Mouse (Mus musculus) cerebellum, postnatal 25 days (tissue): ENCODE measurements at regions not wholly inside any gene's neighbourhood (a gene's known extent, or its start where the extent isn't known, plus 50 kb on each side); places are given as distances from the start of the nearest gene placed in this dataset.
A peak's percentile ranks its signal among the peaks of the same experiment; 100 is the strongest.

Source experiments
- DNase-seq, 2 experiments: peaks; one replicate each; pipeline ENCODE4 v3.0.0; 2021; ENCODE audit warnings: mixed read lengths in 2 of 2

DNA sequence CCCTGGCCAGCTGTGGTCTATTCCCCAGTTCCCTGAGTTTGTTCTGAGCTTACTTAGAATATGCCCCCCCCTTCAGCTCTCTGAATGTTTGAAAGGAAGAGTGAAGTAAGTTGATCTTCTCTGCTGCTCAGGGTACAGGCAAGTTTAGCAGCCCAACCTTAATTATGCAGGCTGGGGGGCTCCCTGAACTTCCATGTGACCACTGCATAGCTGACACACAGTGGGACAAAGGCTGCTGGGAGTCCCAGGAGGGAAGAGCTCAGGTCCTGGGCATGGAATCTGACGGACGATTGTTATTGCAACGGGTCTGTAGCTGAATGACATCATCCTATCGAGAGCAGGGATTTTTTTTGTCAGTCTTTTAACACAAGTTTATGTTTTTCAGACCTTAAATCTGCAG lies 148.8 kb downstream of the Ttc32 start:
- no peak for DNase-seq

DNA sequence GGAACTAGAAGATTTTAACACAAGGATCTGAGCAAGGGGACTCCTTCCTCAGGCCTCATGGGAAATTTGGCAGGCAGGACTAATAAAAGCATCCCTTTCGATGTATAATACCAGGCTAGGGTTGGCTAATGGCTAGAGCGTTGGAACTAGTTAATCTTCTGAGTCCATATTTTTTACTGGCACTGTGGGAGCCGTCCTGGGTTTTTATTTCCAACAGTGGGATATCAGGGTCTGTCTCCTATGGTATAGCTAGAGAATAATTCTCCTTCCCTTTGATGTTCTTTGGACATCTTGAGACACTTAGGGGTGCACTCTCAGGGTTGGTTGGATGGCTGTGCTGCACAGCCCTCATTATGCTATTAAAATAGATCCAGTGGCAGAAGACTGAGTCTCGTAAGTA lies 150.9 kb downstream of the Ttc32 start:
- no peak for DNase-seq

DNA sequence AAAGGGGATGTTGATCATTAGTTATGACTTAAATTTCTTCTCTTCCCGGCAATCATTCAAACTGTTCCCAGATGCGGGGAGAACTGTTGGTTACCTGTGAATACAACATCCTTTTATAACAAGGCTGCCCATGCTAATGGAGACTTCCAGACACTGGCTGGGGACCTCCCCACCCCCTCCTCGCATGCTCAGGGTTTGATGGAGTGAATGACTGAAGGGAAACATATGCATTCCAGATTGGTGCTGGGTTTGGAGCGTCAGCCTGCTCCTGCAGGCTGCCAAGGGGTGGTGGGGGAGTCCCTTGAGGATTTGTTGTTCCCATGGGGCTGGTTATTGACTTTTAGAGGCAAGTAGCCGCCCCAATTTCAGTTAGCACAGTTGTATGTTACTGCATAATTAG lies 161.9 kb downstream of the Ttc32 start:
- DNase-seq = no peak

DNA sequence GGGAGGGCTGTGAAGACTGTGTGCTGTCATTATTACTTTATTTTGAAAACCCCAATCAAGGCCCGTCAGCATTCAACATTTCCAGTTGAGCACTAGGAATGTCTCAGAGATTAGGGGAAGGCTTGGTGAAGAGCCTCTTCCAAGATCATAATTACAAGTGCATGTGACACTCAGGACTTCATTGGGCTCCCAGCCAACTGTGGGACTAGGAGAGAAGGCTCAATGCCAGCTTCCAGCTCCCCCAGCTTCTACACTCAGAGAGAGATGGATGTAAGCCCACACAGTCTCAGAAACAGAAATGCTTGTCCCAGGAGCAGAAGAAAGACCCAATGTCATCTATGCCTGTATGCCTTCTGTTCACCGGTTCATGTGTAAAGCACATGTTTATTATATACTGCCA lies 169.5 kb downstream of the Ttc32 start:
- DNase-seq = peak in 1 of 2 experiments; percentile 6

DNA sequence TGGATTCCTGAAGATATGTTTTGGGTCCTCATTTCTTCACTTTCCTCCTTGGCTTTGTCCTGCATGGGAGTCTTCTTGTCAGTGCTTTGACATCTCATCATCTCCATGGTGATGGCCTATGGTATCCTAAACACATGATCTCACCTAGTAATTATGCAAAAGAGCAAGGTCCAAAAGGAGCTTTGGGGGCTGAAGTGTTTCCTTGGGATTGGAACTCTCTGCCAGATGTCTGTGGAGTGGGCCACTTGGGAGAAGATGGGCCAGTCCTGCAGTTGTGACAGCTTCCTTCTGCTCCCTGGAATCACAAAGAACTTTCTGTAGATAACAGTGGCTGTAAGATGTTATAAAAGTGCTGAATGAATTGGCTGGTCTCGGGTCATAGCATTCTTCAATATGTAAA lies 182.4 kb downstream of the Ttc32 start:
- no peak for DNase-seq

DNA sequence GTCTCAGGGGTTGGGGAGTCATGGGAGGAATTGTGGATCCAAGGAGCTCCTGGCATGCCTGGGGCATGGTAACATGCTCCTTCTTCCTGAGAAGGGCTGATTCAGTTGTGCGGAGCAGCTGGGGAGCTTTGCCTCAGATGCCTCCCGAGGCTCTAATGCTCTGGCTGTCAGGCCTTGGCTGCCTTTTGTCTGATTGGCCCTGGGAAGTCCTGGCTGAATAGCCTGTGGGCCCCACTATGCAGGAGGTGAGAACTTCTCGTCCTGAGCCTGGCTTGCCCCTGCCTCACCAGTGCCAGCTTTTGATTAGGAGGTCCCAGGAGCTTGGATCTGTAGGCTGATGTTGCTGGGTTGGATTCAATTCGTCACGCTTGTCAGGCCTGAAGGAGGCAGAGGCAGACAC lies 195.2 kb downstream of the Ttc32 start:
- DNase-seq = no peak

DNA sequence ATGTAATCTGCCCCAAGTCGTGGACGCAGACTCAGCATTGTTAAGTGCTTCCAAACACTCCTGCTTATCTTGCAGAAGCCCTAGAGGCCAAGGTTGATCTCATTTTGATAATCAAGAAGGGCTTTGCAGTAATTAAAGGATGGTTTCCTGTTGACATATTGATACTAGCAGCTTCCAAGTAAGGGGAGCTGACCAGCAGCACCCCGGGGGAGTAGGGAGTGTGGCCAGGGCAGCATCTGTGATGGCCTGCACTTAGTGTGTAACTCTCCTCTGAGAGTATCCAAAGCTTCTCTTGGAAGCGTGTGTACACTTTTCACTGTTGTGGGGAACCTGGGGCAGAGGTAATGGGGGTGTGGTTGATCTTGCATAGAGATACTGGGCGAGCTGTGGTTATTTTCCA lies 198.1 kb downstream of the Ttc32 start:
- DNase-seq = no peak

DNA sequence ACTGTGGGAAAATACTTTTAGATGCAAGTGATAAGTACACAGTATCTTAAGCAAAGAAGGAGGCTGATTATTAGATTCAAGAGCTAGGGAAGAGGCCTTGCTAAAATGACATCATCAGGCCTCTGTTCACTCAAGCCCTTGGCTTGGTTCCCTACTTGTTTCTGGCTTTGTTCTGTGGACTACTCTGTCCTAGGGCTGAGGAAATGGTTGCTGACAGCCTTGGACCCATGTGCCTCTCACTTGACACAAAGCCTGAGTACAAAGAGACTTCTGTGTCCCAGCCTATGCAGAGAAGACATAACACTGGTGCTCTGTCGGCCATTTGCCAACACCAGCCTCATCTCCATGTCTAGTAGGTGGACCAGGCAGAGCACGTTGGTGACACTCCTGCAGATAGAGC lies 198.7 kb downstream of the Ttc32 start:
- DNase-seq = peak in 1 of 2 experiments; percentile 8

DNA sequence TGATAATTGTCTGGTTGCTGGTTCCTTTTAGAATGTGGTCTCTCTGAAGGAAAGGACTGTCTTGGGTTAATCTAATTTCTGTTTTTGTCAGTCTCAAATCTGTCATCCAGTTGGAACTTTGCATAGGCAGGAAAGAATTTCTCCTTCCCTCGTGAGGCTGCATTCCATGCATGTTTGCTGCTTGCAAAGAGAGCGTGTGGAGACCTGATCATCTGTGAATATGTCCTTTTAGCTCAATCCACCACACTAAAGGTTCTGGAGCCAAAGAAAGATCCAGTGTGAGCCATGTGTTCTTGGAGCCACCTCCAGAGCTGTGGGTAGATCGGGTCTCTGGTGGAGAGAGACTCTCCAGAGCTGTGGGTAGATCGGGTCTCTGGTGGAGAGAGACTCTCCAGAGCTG lies 200.2 kb downstream of the Ttc32 start:
- DNase-seq = no peak

DNA sequence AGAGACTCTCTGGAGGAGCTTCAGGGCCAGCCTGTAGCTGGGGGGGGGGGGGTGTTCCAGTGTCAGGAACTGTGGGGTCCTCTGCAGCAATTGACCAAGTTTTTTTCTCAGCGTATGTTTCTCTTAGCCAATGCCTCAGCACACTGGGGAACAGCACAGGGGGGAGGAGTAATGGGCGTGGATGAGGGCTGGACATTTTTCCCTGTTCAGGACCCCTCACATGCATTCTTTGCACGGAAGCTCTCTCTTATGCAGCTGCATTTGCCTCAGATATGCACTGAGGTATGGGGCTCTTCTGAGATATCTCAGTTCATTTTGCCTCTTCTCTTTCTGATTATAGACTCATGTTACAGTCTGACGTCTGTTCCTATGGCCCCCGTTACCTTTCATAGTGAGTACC lies 200.8 kb downstream of the Ttc32 start:
- no peak for DNase-seq

DNA sequence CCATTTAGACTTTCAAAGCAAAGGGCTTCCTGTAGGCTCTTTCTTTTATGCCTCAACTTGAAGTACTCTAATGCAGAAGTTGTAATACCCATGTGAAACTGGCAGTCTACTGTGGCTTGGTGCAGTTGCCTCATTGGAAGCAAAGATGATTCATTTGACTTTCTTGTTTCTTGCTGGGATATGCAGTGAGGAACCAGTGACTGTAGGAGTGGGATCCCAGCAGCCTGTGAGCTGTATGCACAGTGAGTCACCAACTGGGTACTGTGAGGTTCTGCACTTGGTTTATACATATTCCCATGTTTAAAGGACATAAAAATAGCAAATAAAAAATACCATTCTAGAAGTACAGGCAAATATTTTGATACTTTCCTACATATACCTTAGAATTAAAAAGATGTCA lies 202.6 kb downstream of the Ttc32 start:
- DNase-seq = no peak

DNA sequence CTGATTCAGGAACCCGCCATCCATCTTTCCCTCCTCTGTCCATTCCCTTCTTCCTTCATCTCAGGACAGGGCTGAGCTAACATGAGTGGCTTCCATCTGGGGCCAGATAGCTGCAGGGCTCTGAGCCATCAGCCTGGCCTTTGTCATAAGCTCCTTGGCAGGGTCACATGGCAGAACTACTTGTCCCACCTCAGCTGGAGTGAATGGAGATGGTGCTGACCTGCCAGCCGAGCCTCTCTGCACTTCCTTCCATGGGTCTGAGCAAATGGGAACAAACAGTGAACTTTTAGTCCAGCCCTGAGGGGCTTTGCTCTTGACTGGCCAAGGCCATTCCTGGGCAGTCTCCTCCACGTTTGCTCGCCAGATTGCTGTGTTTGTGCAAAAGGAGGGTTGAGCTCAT lies 206.1 kb downstream of the Ttc32 start:
- no peak for DNase-seq

DNA sequence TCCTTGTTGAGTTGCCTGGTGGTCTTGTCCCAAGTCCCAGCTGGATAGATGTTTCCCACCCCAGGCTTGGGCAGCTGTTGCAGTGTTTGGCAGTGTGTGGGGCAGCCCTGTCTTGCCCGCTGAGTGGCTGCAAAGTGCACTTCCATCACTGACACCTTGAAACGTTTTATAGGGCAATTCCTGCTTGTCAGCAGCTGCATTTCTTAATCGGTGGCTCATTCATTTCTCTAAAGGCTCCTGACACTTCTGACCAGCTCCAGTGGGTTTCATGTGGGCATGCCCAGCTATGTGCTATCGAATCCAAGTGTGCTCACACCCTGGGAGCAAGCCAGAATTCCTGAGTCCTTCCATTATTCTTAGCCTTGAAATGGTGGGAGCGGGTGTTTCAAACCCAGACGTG lies 207.7 kb downstream of the Ttc32 start:
- DNase-seq = no peak

DNA sequence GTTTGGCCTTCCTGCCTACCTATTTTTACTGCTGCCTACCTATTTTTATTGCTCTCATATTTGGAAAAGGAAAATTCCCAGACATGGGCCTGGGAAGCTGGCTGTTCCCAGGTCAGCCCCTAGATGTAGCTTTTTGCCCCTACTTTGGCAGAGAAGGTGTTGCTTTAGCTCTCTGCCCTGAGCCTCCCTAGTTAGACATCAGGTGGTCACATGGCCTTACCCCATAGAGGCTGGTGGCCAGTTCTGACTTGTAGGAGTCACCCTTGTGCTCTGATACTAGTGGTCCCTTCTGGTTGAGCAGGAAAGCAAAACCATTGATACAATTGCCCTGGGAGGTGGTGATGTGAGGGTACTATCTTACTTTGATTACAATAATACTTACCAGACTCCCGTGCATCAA lies 208.2 kb downstream of the Ttc32 start:
- DNase-seq = no peak

DNA sequence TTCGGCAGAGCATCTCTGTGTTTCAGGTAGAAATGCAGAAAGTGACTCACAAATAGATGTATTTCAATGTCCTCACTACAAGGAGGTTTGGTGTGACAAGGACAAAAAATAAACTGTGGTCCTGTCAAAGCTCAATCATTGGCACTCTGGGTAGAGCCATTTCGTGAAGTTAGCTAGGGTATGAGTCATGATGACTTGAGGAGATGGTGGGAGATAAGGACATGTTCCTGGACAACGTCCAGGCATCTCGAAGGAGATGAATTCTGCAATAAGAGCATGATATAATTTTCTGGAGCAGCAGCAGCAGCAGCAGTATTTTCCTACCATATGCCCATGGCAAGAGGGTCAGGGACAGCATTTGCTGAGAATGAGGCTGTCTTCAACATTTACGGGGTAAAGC lies 217.7 kb downstream of the Ttc32 start:
- no peak for DNase-seq

DNA sequence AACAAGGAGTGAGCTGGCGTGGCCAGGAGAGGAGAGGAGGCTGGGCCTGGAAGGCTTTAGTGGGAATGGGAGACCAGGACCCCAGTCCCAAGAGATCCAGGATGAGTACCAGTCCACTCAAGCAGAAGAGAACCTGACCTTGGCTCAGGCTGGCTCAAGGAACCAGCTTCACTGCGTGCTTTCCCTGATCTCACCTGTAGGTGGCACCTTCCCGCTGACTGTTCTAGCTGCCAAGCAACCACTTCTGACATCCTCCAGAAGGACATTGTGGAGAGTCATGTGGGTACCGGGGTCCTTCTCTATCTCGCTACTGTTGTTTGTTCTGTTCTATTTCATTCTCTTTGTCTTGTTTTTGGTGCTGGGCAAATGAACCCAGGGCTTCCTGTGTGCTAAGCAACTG lies 222.0 kb downstream of the Ttc32 start:
- DNase-seq = peak; percentile 66 to 77

DNA sequence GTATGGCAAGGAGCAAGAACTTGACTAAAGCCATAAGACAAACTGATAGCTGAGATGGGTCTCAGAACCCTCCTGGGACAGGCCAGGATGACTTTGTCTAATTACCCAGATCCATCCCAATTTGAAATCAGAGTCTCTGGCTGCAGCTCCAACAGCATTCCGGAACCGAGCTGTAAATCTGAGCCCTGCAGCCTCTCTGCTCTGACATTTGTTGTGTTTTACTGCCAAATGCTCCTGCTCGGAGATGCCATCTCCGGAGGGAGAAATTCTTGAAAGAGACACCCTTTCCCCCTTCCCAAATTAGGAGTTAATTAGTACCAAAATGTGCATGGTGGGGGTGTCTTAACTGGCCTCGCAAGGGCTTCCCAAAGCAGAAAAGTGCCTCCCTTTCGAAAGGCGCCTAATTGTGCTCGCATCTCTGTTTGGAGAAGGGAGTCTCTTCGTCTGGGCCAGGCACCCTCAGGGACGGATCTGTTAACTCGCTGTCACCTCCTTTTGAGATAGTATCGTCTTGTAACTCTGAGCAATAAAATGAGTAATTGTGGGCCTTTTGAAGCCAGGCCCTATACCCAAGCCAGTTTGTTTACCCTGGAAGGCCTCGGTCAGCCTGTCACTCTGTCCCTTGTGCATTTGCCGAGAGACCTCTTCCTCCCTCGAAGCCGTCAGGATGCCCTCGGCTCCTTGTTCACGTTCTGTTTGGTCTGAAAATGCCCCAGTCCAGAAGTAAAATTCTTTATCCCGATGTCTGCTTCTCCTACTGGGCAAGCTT lies 223.7 kb downstream of the Ttc32 start:
- DNase-seq = no peak

DNA sequence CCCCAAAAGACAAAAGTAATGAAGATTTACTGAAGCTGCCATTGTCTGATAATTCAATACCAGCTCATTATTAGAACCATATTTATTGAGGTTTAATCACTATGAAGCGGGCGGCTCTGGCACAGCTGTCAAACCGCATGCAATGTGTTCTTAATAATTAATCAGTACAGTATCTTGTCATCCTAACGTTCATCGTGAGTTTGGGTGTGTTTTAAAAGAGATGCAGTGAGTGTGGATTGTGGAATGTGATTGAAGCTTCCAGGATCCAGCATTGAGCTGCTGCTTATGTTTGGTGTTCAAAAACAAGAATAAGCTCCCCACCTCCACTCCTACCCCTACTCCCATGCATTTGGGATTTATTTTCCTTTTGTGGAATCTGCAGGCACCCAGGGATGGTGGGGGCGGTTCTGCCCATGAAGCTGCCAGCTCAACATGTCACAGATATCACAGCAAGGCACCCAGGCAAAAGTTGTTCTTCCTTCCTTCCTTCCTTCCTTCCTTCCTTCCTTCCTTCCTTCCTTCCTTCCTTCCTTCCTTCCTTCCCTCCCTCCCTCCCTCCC lies 224.6 kb downstream of the Ttc32 start:
- no peak for DNase-seq

DNA sequence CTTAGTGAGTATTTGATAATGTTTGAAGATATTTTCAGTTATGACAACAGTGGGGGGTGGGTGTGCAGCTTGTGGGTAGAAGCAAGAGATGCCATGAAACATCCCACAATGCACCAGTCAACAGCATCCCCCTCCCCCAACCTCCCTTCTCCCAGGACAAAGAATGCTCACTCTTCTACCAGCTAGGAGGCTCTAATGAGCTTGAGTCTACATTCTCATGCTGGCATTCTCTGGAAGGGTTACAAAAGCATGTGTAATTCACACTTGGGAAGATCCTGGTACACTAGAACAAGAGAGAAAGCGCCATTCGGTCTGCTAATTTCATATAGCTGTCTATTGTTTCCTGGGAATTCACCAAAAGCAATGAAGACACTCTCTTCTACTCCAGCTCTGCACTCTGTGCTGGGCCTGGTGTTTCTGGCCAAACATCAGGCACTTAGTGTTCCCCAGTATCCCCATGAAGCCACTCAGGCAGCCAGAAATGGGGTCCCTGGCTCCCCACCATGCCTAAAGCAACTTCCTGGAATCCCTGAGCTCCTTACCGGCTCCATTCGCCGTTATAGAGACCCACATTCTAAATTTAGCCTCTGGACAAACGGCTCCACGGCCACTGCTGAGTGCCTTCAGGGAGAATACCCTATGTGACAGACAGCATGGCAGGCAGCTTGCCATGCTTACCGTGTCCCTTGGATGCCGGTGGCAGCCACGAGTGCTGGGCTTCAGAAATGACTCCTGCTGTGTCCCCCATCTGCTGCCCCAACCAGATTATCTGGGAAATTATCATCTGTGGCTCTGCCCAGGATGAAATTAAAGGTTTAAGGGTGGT lies 226.1 kb downstream of the Ttc32 start:
- peak; percentile 82 to 88 for DNase-seq

DNA sequence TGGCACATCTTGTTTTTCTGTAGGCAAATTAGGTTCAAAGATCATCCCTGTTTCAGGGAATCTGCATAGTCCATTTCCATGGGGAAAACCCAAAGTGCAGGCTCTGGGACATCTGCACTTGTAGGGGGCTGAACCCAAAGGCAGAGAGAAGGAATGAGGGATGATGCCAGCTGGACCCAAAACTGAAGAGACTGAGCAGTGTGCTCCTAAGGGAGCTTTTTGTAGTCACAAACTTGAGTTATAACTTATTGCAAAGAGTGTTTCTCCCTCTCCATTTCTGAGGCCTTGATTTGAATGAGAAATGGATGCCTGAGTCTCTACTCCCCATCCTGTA lies 226.7 kb downstream of the Ttc32 start:
- no peak for DNase-seq

DNA sequence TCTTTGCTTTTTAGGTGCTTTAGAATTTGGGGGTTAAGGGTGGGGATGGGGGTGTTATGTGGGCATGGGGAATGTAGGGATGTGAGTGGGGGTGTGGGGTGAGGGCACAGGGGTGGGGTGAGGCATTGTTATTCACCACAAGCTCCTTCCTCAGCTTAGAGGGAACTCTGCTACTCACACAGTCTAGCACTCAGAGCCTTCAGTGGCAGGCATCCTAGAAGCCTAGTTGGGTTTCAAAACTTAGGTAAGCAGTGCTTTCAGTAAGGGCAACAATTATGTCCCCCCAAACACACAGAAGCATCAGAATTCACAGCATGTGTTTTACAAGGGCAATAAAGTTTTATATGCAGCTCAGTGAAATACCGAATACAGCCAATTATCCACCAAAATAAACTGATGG lies 228.4 kb downstream of the Ttc32 start:
- DNase-seq = no peak

DNA sequence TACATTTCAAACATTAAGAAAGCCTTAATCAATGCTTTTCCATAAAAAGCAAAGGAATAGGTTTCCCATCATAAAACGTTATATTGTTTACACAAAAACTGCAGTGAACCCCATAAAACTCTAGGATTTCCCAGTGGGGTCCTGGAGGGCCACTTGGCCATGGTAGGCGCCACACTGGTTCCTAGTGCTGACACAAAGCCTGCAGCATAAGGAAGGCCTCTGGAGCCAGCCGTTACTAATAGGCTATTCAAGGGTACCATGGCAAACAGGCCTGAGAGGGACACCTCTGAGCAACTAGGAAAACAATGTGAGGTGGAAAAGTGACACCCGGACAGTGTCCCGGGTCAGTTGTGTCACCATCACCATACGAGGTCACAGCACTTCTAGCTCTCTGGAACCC lies 231.9 kb downstream of the Ttc32 start:
- DNase-seq = no peak

DNA sequence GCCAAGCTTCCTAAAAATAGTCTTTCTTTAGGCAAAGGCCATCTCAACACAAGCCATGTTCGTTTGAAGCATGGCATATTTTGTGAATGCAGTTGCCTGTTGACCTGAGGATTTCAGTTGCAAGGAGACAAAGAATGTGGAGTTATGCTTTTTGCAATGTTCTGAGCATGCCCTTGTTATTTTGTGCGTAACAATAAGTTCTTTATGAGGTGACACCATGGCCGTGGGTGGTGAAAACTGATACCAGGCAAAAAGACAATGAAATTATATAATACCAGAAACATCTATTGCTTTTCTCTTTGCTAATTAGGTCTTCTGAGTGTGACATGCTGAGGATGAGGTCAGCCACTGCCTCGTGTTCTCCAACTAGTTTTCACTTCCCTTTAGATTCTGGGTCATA lies 236.4 kb downstream of the Ttc32 start:
- DNase-seq = no peak

DNA sequence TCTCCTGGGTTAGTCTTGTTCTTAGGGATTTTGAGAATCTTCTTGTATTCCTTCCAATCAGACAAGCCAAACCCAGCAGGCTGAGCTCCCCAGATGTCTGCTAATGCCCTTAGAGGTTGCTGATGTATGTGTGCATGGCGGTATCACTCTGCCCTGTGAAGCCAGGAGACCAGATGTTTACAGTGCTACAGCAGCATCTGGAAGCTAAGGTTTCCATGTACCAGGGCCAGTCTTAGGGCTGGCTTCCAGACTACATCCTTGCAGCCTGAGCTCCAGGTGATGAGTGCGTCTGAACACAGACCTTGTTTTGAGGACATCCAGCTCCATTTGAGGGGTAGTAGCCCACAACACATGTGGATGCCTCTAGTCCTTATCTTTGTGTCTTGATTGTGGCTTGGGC lies 241.7 kb downstream of the Ttc32 start:
- DNase-seq = no peak
